Mouse (Mus musculus): ENCODE measurements around the gene Nhlh1.

DNA sequence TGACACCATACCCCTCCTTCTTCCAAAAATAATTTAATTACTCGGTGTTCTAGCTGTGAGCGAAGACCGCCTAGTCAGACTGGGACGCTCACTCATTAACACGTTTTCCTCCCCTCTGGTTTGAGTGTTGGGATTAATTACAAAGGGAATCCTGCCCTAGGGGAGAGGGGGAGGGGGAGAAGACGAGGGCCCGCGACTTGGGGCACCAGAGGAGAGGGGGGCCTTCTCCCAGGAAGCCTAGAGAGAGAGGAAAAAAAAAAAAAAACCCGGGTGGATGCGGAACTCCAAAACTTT, 29.6 kb downstream of the Nhlh1 start:
- TF ChIP-seq POLR2A (IDR thresholded peaks at IDR 0.05; ENCODE audit: borderline replicate concordance, extremely low read depth, low read depth, low read length) (no peak), CTCF (IDR thresholded peaks at IDR 0.05; ENCODE audit: insufficient read depth, low read length) (no peak)
